Mouse (Mus musculus) yolk sac, embryonic 10.5 days (tissue): ENCODE data around the gene Tubb1.

ENCODE experiments used
- DNase-seq: peaks from one replicate; pipeline ENCODE4 v3.0.0-alpha.2; 2017; ENCODE audit warnings: low spot score

Gene Tubb1

GRCm38 (mm10) chr2:174502831-174503460, 52.5 kb downstream of the Tubb1 start:
- no peak for DNase-seq
